Mouse (Mus musculus) liver, postnatal 0 days (tissue): Measurements from ENCODE around the gene Cacng6.

Experiments
- CTCF ChIP-seq: sonication (generic); IDR thresholded peaks from 2 replicates; pipeline ENCODE4 v1.5.1; 2016; ENCODE audit warnings: antibody characterized with exemption, low read depth
- EP300 ChIP-seq: IDR thresholded peaks from 2 replicates; pipeline ENCODE4 v1.6.1; 2016; ENCODE audit warnings: antibody characterized with exemption, low read depth, mild to moderate bottlenecking

DNA sequence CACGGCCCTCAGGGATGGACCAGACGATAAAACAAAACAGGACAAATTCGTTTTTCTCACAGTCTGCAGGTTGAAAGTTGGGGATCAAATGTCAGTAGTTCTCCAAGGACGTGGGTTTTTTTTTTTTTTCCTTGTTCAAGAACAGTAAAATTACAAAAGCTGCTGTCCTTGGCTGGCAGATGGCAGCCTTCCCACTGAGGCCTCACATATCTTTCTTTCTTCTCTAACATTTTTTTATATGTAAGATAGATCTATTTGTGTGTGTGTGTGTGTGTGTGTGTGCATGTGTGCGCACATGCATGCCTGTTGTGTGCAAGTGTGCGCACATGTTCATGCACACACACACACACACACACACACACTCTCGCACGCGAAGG is 33.8 kb downstream of the Cacng6 start:
- TF ChIP-seq CTCF (no peak), EP300 (no peak)
